Mouse (Mus musculus) left cerebral cortex, postnatal 10 days (tissue): ENCODE data around the gene Lurap1l. TPM values are rescaled to one million over a fixed set of nuclear protein-coding genes. Genes with fewer than 3 reads are reported as not detected.

Experiments
- DNase-seq, 2 experiments: peaks; one replicate each; pipeline ENCODE4 v3.0.0; 2021 to 2022; ENCODE audit warnings: low spot score in 2 of 2, mixed read lengths in 1 of 2; ENCODE audit errors: extremely low spot score in 1 of 2
- intact Hi-C: fragments of 180-260 bp; cut with DNase I; formaldehyde crosslinking; loops from one replicate; pipeline ENCODE4 v1.15.1; 2025
- microRNA-seq: library from miRNA; unstranded; fragments of <30 nt; microRNA quantifications from one replicate; pipeline ENCODE4 v1.2.0, GENCODE M21; 2022
- total RNA-seq, 2 experiments: library from RNA; stranded (reverse); gene quantifications; 2 replicates each; pipeline ENCODE4 v1.2.3; 2021

Gene Lurap1l
- total RNA-seq, 2 experiments from 2014 or later = 4.4 to 5.0 TPM

DNA sequence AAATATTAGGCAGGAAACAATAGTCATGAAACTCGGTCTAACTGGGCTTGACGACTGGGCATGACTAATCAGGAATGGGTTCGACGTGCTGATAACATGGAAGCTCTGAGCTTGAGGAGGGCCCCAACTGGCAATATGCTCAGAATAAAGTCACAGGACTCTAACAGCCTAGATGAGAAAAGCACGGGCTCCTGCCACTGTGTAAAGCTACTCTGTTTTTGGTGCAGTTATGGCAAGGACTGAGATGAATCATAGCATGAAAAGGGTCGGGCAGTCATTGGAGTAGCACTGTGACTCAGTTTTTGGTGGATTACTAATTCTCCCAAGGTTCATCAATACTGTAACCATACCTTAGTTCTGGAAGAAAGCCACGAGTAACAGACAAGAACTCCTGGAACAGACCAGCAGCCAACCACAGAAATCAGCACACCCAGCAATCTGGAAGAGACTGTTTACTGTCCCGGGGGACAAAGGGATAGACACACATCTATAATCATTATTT, 39.9 kb downstream of the Lurap1l start:
- intact Hi-C loops = no loop called here

DNA sequence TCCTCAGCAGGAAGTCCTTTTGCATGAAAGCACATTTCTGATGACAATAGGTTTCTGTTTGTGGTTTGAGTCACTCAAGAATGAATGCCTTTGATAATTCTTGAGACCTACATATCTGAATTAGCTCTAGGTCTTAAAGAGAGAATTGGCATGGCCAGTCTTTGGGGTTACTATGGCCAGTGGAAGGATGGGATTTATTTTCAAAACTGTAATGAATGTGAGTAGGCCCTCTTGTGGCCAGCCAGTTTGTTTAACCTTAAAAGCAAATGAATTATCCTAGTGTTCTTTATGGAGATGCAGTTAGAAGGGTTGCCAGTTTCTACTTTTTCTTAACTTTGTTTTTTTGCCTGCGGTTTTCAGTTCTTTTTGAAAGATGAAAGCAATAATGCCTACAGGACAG, 42.2 kb downstream of the Lurap1l start:
- DNase-seq = no peak
- intact Hi-C loops = no loop called here

More for the DNA sequence above, 39.9 kb downstream of the Lurap1l start:
- DNase-seq = no peak

DNA sequence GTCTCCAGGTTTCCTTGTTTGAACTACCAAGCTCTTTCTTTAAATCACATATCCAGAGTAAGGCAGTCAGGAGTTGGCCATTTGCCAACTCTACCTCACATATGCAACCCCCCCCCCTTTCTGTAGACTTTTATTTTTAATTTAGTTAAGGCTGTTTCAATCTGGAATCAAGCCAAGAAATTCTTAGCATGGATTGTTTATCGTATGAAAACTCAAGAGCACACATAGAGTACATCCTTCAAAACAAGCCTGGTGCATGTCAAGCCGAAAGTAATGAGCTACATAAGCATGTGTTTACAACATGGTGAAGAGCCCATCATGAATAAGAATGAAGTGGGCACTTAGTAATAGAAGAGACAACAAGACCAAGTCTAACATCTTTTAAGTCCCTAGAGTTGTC, 45.5 kb downstream of the Lurap1l start:
- no peak for DNase-seq
- intact Hi-C loops = no loop called here

DNA sequence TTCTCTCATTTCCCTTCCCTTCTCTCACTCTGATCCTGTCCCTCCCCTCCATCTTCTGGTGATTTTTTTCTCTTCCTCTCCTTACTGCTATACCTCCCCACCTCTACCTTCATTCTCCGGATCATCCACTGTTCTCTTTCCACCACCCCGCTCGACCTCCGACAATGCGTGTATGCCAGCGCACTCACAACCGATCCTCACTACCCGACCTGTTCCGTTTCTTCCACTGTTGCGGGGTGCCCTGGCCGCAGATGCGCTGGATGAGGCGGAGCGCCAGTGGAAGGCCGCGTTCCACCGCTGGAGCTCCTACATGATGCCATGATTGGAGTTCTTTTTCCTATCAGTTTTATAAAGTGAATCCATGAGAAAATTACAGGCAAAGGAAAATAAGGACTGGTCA, 57.1 kb downstream of the Lurap1l start:
- DNase-seq = no peak

DNA sequence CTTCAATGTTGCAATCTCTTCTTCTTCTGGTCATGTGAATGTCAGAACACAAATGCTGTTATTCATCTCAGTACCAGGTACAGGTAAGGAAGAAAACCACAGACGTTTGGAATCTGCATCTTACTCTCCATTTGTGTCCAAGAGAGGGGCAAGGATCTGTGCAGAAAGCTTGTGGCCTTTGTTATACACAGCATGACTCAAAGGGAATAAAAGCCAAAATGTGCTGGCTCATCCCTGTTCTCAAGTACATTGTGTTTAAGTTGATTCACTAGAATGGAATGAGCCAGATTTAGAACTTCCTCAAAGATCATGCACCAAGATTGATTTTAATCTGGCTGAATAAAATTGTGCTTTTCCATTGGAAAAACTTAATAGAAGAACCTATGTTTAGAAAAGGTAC, 61.4 kb downstream of the Lurap1l start:
- no peak for DNase-seq
- intact Hi-C loops = no loop called here

More for the DNA sequence above, 57.1 kb downstream of the Lurap1l start:
- intact Hi-C loops = no loop called here

DNA sequence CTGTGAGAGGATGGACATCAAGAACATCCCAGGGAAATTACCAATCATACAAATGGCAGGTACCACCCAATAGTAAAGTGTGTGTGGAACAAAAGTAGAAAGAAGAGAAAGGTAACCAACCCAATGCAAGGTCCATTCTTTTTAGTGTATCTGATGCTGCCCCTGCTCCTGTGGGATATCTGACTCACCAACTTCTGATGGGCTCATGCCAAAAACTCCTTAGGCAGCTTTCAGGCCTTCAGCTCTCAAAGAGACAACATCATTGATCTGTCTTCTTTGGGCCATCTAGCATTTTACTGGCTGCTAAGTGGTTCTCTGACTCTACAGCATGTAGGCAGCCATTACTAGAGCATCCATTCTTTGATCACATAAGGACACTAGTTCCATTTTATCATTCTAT, 63.5 kb downstream of the Lurap1l start:
- intact Hi-C loops = no loop called here
- DNase-seq = no peak

DNA sequence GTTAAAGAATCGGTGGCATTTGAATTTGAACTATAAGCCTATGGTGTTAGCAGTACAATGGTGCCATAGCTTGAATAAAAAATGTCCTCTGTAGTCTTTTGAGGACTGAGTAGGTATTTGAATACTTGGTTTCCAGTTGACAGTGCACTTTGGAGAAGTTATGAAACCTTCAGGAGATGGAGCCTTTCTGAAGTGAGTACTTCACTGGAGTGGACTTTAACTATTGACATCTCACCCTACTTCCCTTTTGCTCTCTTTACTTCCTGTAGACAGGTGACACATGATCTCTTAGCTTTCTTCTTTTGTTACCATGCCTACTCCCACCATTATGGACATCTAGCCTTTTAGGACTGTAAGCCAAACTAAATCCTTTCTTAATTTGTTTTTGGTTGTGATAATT, 80.4 kb downstream of the Lurap1l start:
- intact Hi-C loops = no loop called here
- no peak for DNase-seq

DNA sequence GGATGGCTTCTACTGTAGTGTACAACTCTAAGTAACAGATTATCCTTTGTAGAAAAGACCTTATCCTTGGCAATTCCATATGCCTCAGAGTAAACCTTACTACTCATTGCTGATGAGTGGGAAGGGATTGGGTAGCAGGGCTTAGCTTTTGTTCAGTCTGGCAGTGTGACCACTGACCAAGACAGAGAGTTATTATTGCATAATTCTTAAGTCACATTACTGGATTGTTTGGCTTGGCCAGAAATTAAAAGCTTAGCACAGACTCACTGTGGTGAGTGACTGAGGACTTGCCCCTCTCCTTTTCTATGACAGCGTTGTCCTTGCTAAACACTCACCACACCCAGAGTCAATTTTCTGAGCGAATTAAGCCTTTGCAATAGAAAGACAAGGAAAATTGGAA, 93.1 kb downstream of the Lurap1l start:
- DNase-seq = no peak
- intact Hi-C loops = no loop called here

Small RNA genes lying within 50 kb of the gene (microRNA-seq; reads per million reads assigned to microRNA genes)
- gene Gm27452 = not detected

Other genes starting within 250 kb of the Lurap1l start
- gene Tyrp1, start 76.5 kb upstream of the Lurap1l start, total RNA-seq = under 1 TPM; 0.21 to 0.24 TPM